Mouse (Mus musculus) kidney, embryonic 15.5 days (tissue): ENCODE data around the gene Gm42957. TPM values are rescaled to one million over a fixed set of nuclear protein-coding genes. Genes with fewer than 3 reads are reported as not detected.

Source experiments
- ATAC-seq: fragments of 200-750 bp; cut with Nextera tagmentation; replicated peaks from 2 replicates; pipeline ENCODE4 v1.8.0; 2017; ENCODE audit warnings: moderate TSS enrichment; ENCODE audit not compliant: low FRiP score
- H3K27ac ChIP-seq: fragments of 300-500 bp; sonication (generic); 2 replicates; pipeline ENCODE4 v1.5.1; 2015; ENCODE audit warnings: mild to moderate bottlenecking, inconsistent platforms
- H3K27me3 ChIP-seq: fragments of 300-500 bp; sonication (generic); 2 replicates; pipeline ENCODE4 v1.6.1; 2015; ENCODE audit warnings: inconsistent platforms
- H3K36me3 ChIP-seq: fragments of 300-500 bp; sonication (generic); 2 replicates; pipeline ENCODE4 v1.6.1; 2015; ENCODE audit warnings: inconsistent platforms
- H3K4me1 ChIP-seq: fragments of 300-500 bp; sonication (generic); 2 replicates; pipeline ENCODE4 v1.6.1; 2015; ENCODE audit warnings: inconsistent platforms
- H3K4me2 ChIP-seq: fragments of 300-500 bp; sonication (generic); 2 replicates; pipeline ENCODE4 v1.6.1; 2015; ENCODE audit warnings: moderate library complexity, mild to moderate bottlenecking, inconsistent platforms
- H3K4me3 ChIP-seq: fragments of 300-500 bp; sonication (generic); replicated peaks from 2 replicates; pipeline ENCODE4 v1.5.1; 2015; ENCODE audit warnings: mild to moderate bottlenecking, inconsistent platforms
- H3K9ac ChIP-seq: fragments of 300-500 bp; sonication (generic); 2 replicates; pipeline ENCODE4 v1.6.1; 2015; ENCODE audit warnings: mild to moderate bottlenecking, inconsistent platforms
- H3K9me3 ChIP-seq: fragments of 300-500 bp; sonication (generic); replicated peaks from 2 replicates; pipeline ENCODE4 v1.6.1; 2016; ENCODE audit warnings: inconsistent platforms
- WGBS: fragments of 180-500 bp; shearing (Covaris S2); methylation state at CpG from one replicate; pipeline ENCODE4 v1.1.7; 2015; ENCODE audit warnings: mixed read lengths; 5-methylcytosine and 5-hydroxymethylcytosine counted together
- polyA plus RNA-seq: library from polyadenylated mRNA; unstranded; fragments of >200 nt; fragmentation: Nextera tagmentation; extraction: Ambion mirVana; gene quantifications from 2 replicates; pipeline ENCODE4 v1.2.1, GENCODE M21; 2015

Gm42957 gene
- polyA plus RNA-seq, 1 experiment from 2014 or later = 0.17 TPM

- no peak overlapping the region for H3K9ac ChIP-seq
- no peaks in the 10 kb centered on the region for H3K36me3 ChIP-seq
- no peaks in the 10 kb centered on the region for H3K9me3 ChIP-seq
- 0 out of 2 replicates have a peak, but pooled peaks cover 9% of the 10 kb centered on the region for H3K27me3 ChIP-seq
- no peak for ATAC-seq
- no peak overlapping the region for H3K4me3 ChIP-seq
- no peak overlapping the region for H3K27ac ChIP-seq
- WGBS = 62% methylated on average over 1 of the region's 1 CpGs
- H3K4me1 ChIP-seq = peaks cover 29% of the 10 kb centered on the region
- H3K4me2 ChIP-seq = no peak overlapping the region
These were observed 32.0 kb downstream of the Gm42957 start for GRCm38 (mm10) chr3:96667316-96667715.

- Histone ChIP-seq H3K4me2 (no peak overlapping the region), H3K9me3 (no peaks in the 10 kb centered on the region), H3K4me3 (no peak overlapping the region), H3K9ac (no peak overlapping the region), H3K36me3 (no peaks in the 10 kb centered on the region), H3K27me3 (0 out of 2 replicates have a peak, but pooled peaks cover 9% of the 10 kb centered on the region), H3K4me1 (peaks cover 24% of the 10 kb centered on the region), H3K27ac (no peak overlapping the region)
- ATAC-seq = no peak
- 94% methylated on average over 5 of the region's 5 CpGs for WGBS
These were observed 33.3 kb downstream of the Gm42957 start for GRCm38 (mm10) chr3:96668424-96669067.

GRCm38 (mm10) chr3:96669727-96670468 lies 34.6 kb downstream of the Gm42957 start, which contains the start of gene Ankrd35:
Gene Ankrd35 (plus strand): TSS chr3:96670131.
- H3K36me3 ChIP-seq = no peaks in the 10 kb centered on the region
- H3K27me3 ChIP-seq = 0 out of 2 replicates have a peak, but pooled peaks cover 9% of the 10 kb centered on the region
- peak within 1 kb of the TSS; percentile 44 for H3K4me3 ChIP-seq
- no peaks in the 10 kb centered on the region for H3K9me3 ChIP-seq
- peaks cover 29% of the 10 kb centered on the region for H3K4me1 ChIP-seq
- H3K9ac ChIP-seq = peak within 1 kb of the TSS; percentile 29
- 4% methylated on average over 35 of the region's 35 CpGs for WGBS
- H3K4me2 ChIP-seq = peak within 1 kb of the TSS; percentile 73
- 0 out of 2 replicates have a peak within 1 kb of the TSS, but pooled peaks have one; percentile 13 for H3K27ac ChIP-seq
- ATAC-seq = peak; percentile 94

GRCm38 (mm10) chr3:96671519-96671918 lies 36.2 kb downstream of the Gm42957 start:
- H3K27ac ChIP-seq = no peak overlapping the region
- H3K4me3 ChIP-seq = no peak overlapping the region
- H3K9me3 ChIP-seq = no peaks in the 10 kb centered on the region
- H3K27me3 ChIP-seq = 0 out of 2 replicates have a peak, but pooled peaks cover 9% of the 10 kb centered on the region
- no peak for ATAC-seq
- WGBS = 92% methylated on average over 5 of the region's 5 CpGs
- no peak overlapping the region for H3K9ac ChIP-seq
- H3K4me1 ChIP-seq = peaks cover 38% of the 10 kb centered on the region
- H3K4me2 ChIP-seq = no peak overlapping the region
- H3K36me3 ChIP-seq = no peaks in the 10 kb centered on the region

- 0 out of 2 replicates have a peak, but pooled peaks cover 9% of the 10 kb centered on the region for H3K27me3 ChIP-seq
- H3K36me3 ChIP-seq = no peaks in the 10 kb centered on the region
- WGBS = 55% methylated on average over 4 of the region's 4 CpGs
- peaks cover 38% of the 10 kb centered on the region for H3K4me1 ChIP-seq
- no peaks in the 10 kb centered on the region for H3K9me3 ChIP-seq
- H3K4me2 ChIP-seq = no peak overlapping the region
- ATAC-seq = no peak
- no peak overlapping the region for H3K27ac ChIP-seq
- H3K4me3 ChIP-seq = no peak overlapping the region
- H3K9ac ChIP-seq = no peak overlapping the region
These were observed 38.2 kb downstream of the Gm42957 start for GRCm38 (mm10) chr3:96673514-96673913.

- H3K9ac ChIP-seq = no peak overlapping the region
- 11% methylated on average over 8 of the region's 8 CpGs for WGBS
- peaks cover 12% of the 10 kb centered on the region; the same call in 1 of the 2 replicates for H3K27me3 ChIP-seq
- H3K36me3 ChIP-seq = no peaks in the 10 kb centered on the region
- peak overlapping the region; percentile 44 for H3K4me2 ChIP-seq
- H3K4me1 ChIP-seq = peaks cover 36% of the 10 kb centered on the region
- no peaks in the 10 kb centered on the region for H3K9me3 ChIP-seq
- H3K27ac ChIP-seq = peak overlapping the region; percentile 80
- H3K4me3 ChIP-seq = no peak overlapping the region
- ATAC-seq = peak; percentile 33; the same call in 1 of the 2 replicates
These were observed 39.2 kb downstream of the Gm42957 start for GRCm38 (mm10) chr3:96674442-96674841.

- Histone ChIP-seq H3K4me2 (no peak overlapping the region), H3K4me1 (peaks cover 30% of the 10 kb centered on the region), H3K27ac (peak overlapping the region; percentile 80; the same call in 1 of the 2 replicates), H3K9me3 (no peaks in the 10 kb centered on the region), H3K36me3 (no peaks in the 10 kb centered on the region), H3K27me3 (peaks cover 19% of the 10 kb centered on the region; the same call in 1 of the 2 replicates), H3K4me3 (no peak overlapping the region), H3K9ac (no peak overlapping the region)
- 59% methylated on average over 3 of the region's 3 CpGs for WGBS
- ATAC-seq = no peak
These were observed 39.9 kb downstream of the Gm42957 start for GRCm38 (mm10) chr3:96675171-96675570.

GRCm38 (mm10) chr3:96675690-96676089 lies 40.4 kb downstream of the Gm42957 start:
- Histone ChIP-seq H3K27ac (0 out of 2 replicates have a peak overlapping the region, but pooled peaks have one; percentile 9), H3K9ac (no peak overlapping the region), H3K4me2 (no peak overlapping the region), H3K27me3 (peaks cover 24% of the 10 kb centered on the region; the same call in 1 of the 2 replicates), H3K4me3 (no peak overlapping the region), H3K4me1 (peaks cover 25% of the 10 kb centered on the region), H3K9me3 (no peaks in the 10 kb centered on the region), H3K36me3 (no peaks in the 10 kb centered on the region)
- ATAC-seq = no peak
- WGBS = 42% methylated on average over 3 of the region's 3 CpGs

GRCm38 (mm10) chr3:96678456-96678855 lies 43.2 kb downstream of the Gm42957 start:
- Histone ChIP-seq H3K4me3 (no peak overlapping the region), H3K27ac (no peak overlapping the region), H3K4me2 (no peak overlapping the region), H3K36me3 (no peaks in the 10 kb centered on the region), H3K9me3 (no peaks in the 10 kb centered on the region), H3K4me1 (peaks cover 22% of the 10 kb centered on the region), H3K9ac (no peak overlapping the region), H3K27me3 (peaks cover 32% of the 10 kb centered on the region; the same call in 1 of the 2 replicates)
- 69% methylated on average over 7 of the region's 7 CpGs for WGBS
- no peak for ATAC-seq

- no peak overlapping the region for H3K27ac ChIP-seq
- no peak overlapping the region for H3K4me2 ChIP-seq
- peaks cover 39% of the 10 kb centered on the region for H3K27me3 ChIP-seq
- 34% methylated on average over 5 of the region's 5 CpGs for WGBS
- H3K9me3 ChIP-seq = no peaks in the 10 kb centered on the region
- no peak overlapping the region for H3K4me3 ChIP-seq
- H3K36me3 ChIP-seq = no peaks in the 10 kb centered on the region
- H3K9ac ChIP-seq = no peak overlapping the region
- H3K4me1 ChIP-seq = peaks cover 15% of the 10 kb centered on the region
- ATAC-seq = no peak
These were observed 43.9 kb downstream of the Gm42957 start for GRCm38 (mm10) chr3:96679159-96679674.

GRCm38 (mm10) chr3:96680269-96680956 lies 45.1 kb downstream of the Gm42957 start:
- Histone ChIP-seq H3K27ac (no peak overlapping the region), H3K36me3 (no peaks in the 10 kb centered on the region), H3K27me3 (peaks cover 48% of the 10 kb centered on the region), H3K4me2 (no peak overlapping the region), H3K4me1 (peaks cover 14% of the 10 kb centered on the region), H3K9ac (no peak overlapping the region), H3K4me3 (no peak overlapping the region), H3K9me3 (no peaks in the 10 kb centered on the region)
- ATAC-seq = no peak
- WGBS = 25% methylated on average over 12 of the region's 12 CpGs
